Mouse (Mus musculus): Measurements from ENCODE around the gene Fbxo44. TPM values are rescaled to one million over a fixed set of nuclear protein-coding genes. Genes with fewer than 3 reads are reported as not detected.
"Not testable (repeated sequence)": the region's sequence is repeated elsewhere in the genome, so short reads cannot be mapped to it uniquely, and the experiment has no call there.

Fbxo44 gene
- polyA plus RNA-seq, 1 experiment: 2.1 TPM

DNA sequence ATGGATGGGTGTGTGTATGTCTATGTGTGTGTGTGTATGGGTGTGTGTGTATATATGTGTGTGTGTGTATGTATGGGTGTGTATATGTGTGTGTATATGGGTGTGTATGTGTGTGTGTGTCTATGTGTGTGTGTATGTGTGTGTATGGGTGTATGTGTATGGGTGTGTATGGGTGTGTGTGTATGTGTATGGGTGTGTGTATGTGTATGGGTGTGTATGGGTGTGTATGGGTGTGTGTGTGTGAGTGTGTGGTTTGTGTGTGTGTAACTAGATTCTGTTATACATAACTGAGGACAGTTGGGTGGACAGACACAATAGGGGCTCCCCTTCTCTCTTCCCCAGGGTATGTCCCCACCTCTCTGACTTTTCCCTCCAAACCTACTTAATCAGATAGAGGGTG is 34.1 kb upstream of the Fbxo44 start:
- Histone ChIP-seq H3K79me2 (ENCODE audit: control insufficient read depth, insufficient read depth) (no peaks in the 10 kb centered on the region), H3K36me3 (ENCODE audit: control insufficient read depth, insufficient read depth) (no peaks in the 10 kb centered on the region), H3K79me3 (ENCODE audit: low read depth) (no peaks in the 10 kb centered on the region), H3ac (ENCODE audit: control insufficient read depth, insufficient read length, low read depth) (no peak overlapping the region), H3K4me3 (ENCODE audit: insufficient read depth, poor library complexity, severe bottlenecking) (no peak overlapping the region), H3K27me3 (ENCODE audit: control insufficient read depth, insufficient read depth, insufficient read length) (peaks cover 8% of the 10 kb centered on the region)
- TF ChIP-seq USF1 (IDR thresholded peaks at IDR 0.05; ENCODE audit: low read depth) (no peak), FOSL1 (IDR thresholded peaks at IDR 0.05; ENCODE audit: insufficient read depth, low read length, poor library complexity, severe bottlenecking) (no peak), MYOD1 (IDR thresholded peaks at IDR 0.05; ENCODE audit: control insufficient read depth, insufficient read length, low read depth) (no peak), CTCF (IDR thresholded peaks at IDR 0.05; ENCODE audit: control insufficient read depth, insufficient read depth, insufficient read length) (no peak), MYOG (IDR thresholded peaks at IDR 0.05; ENCODE audit: control insufficient read depth, extremely low read depth, insufficient read length) (no peak), CEBPB (IDR thresholded peaks at IDR 0.05; ENCODE audit: low read depth) (no peak)

DNA sequence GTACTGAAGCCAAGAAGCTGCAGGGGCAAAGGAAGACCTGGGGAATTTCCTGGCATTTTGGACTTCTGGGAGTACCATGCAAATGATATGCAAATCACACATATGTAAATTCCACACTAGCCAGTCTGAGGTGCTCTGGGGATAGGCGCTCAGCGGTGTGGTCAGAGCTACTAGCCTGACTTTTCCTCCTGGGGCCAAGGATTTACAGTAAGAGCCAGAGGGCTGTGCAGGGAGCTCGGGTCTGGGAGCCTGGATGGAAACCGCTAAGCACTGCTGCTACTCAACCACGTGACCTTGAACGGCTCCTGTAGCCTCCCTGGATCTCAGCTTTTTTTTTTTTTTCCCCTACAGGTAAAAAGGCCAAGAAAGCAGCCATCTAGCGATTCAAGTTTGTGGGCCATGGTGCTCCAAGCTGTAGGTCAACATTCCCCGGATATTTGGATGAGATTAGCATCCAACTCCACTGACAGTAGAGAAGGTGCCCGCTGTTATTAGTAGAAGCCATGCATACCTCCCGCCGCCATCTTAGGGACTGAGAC is 32.5 kb upstream of the Fbxo44 start:
- H3K4me3 ChIP-seq (ENCODE audit: insufficient read depth, poor library complexity, severe bottlenecking): no peak overlapping the region
- TF ChIP-seq USF1 (IDR thresholded peaks at IDR 0.05; ENCODE audit: low read depth): no peak
- no peak for TF ChIP-seq MAX (IDR thresholded peaks at IDR 0.05)
- no peak for TF ChIP-seq CEBPB (IDR thresholded peaks at IDR 0.05; ENCODE audit: low read depth)
- no peak for TF ChIP-seq MYOG (IDR thresholded peaks at IDR 0.05; ENCODE audit: control insufficient read depth, extremely low read depth, insufficient read length)
- TF ChIP-seq MYOD1 (IDR thresholded peaks at IDR 0.05; ENCODE audit: control insufficient read depth, insufficient read length, low read depth): no peak
- TF ChIP-seq FOSL1 (IDR thresholded peaks at IDR 0.05; ENCODE audit: insufficient read depth, low read length, poor library complexity, severe bottlenecking): no peak
- TF ChIP-seq CTCF (IDR thresholded peaks at IDR 0.05; ENCODE audit: control insufficient read depth, insufficient read depth, insufficient read length): no peak
- H3K36me3 ChIP-seq (ENCODE audit: control insufficient read depth, insufficient read depth): no peaks in the 10 kb centered on the region

DNA sequence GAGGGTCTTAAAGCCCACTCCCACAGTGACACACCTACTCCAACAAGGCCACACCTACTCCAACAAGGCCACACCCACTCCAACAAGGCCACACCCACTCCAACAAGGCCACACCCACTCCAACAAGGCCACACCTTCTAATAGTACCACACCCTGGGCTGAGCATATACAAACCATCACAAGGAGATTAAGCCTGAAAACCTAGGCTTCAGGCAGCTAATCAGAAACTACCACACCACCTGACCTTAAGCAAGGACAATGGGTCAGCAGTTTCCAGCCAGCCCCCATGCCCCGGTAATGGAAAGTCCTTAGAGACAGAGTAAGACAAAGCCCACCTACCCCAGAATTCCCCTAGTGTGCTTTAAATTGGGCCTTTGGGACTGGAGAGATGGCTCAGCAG is 28.5 kb upstream of the Fbxo44 start:
- not testable (repeated sequence) for H3K79me2 ChIP-seq (ENCODE audit: control insufficient read depth, insufficient read depth); H3K36me3 ChIP-seq (ENCODE audit: control insufficient read depth, insufficient read depth)

More for the DNA sequence above, 32.5 kb upstream of the Fbxo44 start:
- Histone ChIP-seq H3K27me3 (ENCODE audit: control insufficient read depth, insufficient read depth, insufficient read length) (no peaks in the 10 kb centered on the region), H3K79me2 (ENCODE audit: control insufficient read depth, insufficient read depth) (no peaks in the 10 kb centered on the region), H3ac (ENCODE audit: control insufficient read depth, insufficient read length, low read depth) (no peak overlapping the region), H3K79me3 (ENCODE audit: low read depth) (no peaks in the 10 kb centered on the region)

DNA sequence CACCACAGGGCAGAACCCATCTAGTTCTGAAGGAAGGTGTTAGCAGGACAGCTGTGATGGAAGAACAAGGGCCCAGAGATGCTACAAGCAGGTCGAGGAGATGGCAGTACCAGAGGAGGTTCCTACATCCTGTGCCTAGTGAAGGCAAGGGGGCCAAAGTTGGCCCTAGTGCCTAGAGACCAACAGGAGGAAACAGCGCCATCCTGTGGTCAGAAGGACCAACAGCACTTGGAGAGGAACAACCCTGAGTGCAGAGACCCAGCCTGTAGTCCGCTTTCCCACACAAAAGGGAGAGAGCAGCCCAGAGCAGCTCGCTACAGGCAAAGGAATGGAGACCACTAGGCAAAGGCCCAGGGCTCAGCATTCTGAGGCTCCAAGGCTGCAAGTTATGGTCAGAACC is 25.5 kb upstream of the Fbxo44 start:
- Histone ChIP-seq H3K27me3 (ENCODE audit: control insufficient read depth, insufficient read depth, insufficient read length) (peaks cover 10% of the 10 kb centered on the region), H3K79me2 (ENCODE audit: control insufficient read depth, insufficient read depth) (no peaks in the 10 kb centered on the region), H3ac (ENCODE audit: control insufficient read depth, insufficient read length, low read depth) (no peak overlapping the region), H3K36me3 (ENCODE audit: control insufficient read depth, insufficient read depth) (no peaks in the 10 kb centered on the region), H3K4me3 (ENCODE audit: insufficient read depth, poor library complexity, severe bottlenecking) (no peak overlapping the region), H3K79me3 (ENCODE audit: low read depth) (no peaks in the 10 kb centered on the region)
- TF ChIP-seq MYOD1 (IDR thresholded peaks at IDR 0.05; ENCODE audit: control insufficient read depth, insufficient read length, low read depth): no peak
- TF ChIP-seq MAX (IDR thresholded peaks at IDR 0.05): no peak
- no peak for TF ChIP-seq USF1 (IDR thresholded peaks at IDR 0.05; ENCODE audit: low read depth)
- no peak for TF ChIP-seq FOSL1 (IDR thresholded peaks at IDR 0.05; ENCODE audit: insufficient read depth, low read length, poor library complexity, severe bottlenecking)
- no peak for TF ChIP-seq CEBPB (IDR thresholded peaks at IDR 0.05; ENCODE audit: low read depth)
- no peak for TF ChIP-seq CTCF (IDR thresholded peaks at IDR 0.05; ENCODE audit: control insufficient read depth, insufficient read depth, insufficient read length)
- no peak for TF ChIP-seq MYOG (IDR thresholded peaks at IDR 0.05; ENCODE audit: control insufficient read depth, extremely low read depth, insufficient read length)

More for the DNA sequence above, 28.5 kb upstream of the Fbxo44 start:
- not testable (repeated sequence) for H3K4me3 ChIP-seq (ENCODE audit: insufficient read depth, poor library complexity, severe bottlenecking); H3K79me3 ChIP-seq (ENCODE audit: low read depth); H3ac ChIP-seq (ENCODE audit: control insufficient read depth, insufficient read length, low read depth)
- H3K27me3 ChIP-seq (ENCODE audit: control insufficient read depth, insufficient read depth, insufficient read length): peaks cover 10% of the 10 kb centered on the region

DNA sequence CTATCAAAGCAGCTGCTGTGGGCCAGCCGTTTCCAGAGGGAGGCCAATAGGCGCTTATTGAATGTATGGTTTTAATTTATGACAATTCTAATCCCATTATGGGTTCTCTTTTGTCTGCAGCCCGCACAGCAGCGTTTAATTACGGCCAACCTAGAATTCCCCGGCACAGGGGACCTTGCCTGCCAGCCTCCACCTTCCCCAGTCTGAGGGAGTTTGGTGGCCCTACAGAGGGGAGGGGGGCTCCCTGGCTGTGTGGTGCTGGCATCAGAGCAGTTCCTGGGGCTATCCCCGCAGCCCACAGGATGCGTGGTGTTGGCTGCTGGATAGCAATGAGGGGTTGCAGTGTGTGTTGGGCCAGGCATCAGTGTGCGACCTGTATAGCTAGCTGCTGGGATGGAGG is 24.3 kb upstream of the Fbxo44 start:
- no peaks in the 10 kb centered on the region for H3K36me3 ChIP-seq (ENCODE audit: control insufficient read depth, insufficient read depth)
- H3K79me3 ChIP-seq (ENCODE audit: low read depth): no peaks in the 10 kb centered on the region
- no peak for TF ChIP-seq USF1 (IDR thresholded peaks at IDR 0.05; ENCODE audit: low read depth)
- TF ChIP-seq MYOG (IDR thresholded peaks at IDR 0.05; ENCODE audit: control insufficient read depth, extremely low read depth, insufficient read length): no peak
- no peak for TF ChIP-seq MYOD1 (IDR thresholded peaks at IDR 0.05; ENCODE audit: control insufficient read depth, insufficient read length, low read depth)
- TF ChIP-seq CEBPB (IDR thresholded peaks at IDR 0.05; ENCODE audit: low read depth): no peak
- TF ChIP-seq CTCF (IDR thresholded peaks at IDR 0.05; ENCODE audit: control insufficient read depth, insufficient read depth, insufficient read length): no peak
- TF ChIP-seq MAX (IDR thresholded peaks at IDR 0.05): no peak
- no peak for TF ChIP-seq FOSL1 (IDR thresholded peaks at IDR 0.05; ENCODE audit: insufficient read depth, low read length, poor library complexity, severe bottlenecking)
- H3K79me2 ChIP-seq (ENCODE audit: control insufficient read depth, insufficient read depth): no peaks in the 10 kb centered on the region
- peaks cover 10% of the 10 kb centered on the region for H3K27me3 ChIP-seq (ENCODE audit: control insufficient read depth, insufficient read depth, insufficient read length)
- H3K4me3 ChIP-seq (ENCODE audit: insufficient read depth, poor library complexity, severe bottlenecking): no peak overlapping the region
- H3ac ChIP-seq (ENCODE audit: control insufficient read depth, insufficient read length, low read depth): no peak overlapping the region

DNA sequence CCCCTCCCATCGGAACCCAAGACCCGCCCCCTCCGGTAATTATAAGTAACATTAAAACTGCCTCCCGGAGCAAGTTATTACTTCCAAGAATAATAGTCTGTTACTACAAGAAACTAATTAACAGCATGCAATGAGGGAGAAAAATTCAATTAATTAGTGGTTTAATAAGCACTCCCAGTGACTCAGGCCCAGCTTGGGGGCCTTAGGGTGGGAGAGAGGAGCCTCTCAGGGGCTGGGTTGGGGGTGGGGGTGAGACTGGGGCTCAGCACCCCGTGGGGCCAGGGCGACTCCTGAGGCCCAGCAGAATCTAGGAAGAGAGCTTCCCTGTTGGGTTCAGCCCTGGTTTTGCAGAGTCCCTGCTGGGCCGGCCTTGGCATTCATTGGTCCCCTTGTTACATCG is 22.1 kb upstream of the Fbxo44 start:
- no peak overlapping the region for H3K4me3 ChIP-seq (ENCODE audit: insufficient read depth, poor library complexity, severe bottlenecking)
- TF ChIP-seq MYOD1 (IDR thresholded peaks at IDR 0.05; ENCODE audit: control insufficient read depth, insufficient read length, low read depth) (no peak), MYOG (IDR thresholded peaks at IDR 0.05; ENCODE audit: control insufficient read depth, extremely low read depth, insufficient read length) (no peak), MAX (IDR thresholded peaks at IDR 0.05) (no peak), CTCF (IDR thresholded peaks at IDR 0.05; ENCODE audit: control insufficient read depth, insufficient read depth, insufficient read length) (no peak), FOSL1 (IDR thresholded peaks at IDR 0.05; ENCODE audit: insufficient read depth, low read length, poor library complexity, severe bottlenecking) (no peak), USF1 (IDR thresholded peaks at IDR 0.05; ENCODE audit: low read depth) (no peak), CEBPB (IDR thresholded peaks at IDR 0.05; ENCODE audit: low read depth) (no peak)
- H3ac ChIP-seq (ENCODE audit: control insufficient read depth, insufficient read length, low read depth): no peak overlapping the region

More for the DNA sequence above, 22.1 kb upstream of the Fbxo44 start:
- no peaks in the 10 kb centered on the region for H3K79me3 ChIP-seq (ENCODE audit: low read depth)
- H3K79me2 ChIP-seq (ENCODE audit: control insufficient read depth, insufficient read depth): no peaks in the 10 kb centered on the region
- H3K27me3 ChIP-seq (ENCODE audit: control insufficient read depth, insufficient read depth, insufficient read length): peaks cover 27% of the 10 kb centered on the region
- no peaks in the 10 kb centered on the region for H3K36me3 ChIP-seq (ENCODE audit: control insufficient read depth, insufficient read depth)
